Mouse (Mus musculus): Measurements from ENCODE around the gene Cbx2.

DNA sequence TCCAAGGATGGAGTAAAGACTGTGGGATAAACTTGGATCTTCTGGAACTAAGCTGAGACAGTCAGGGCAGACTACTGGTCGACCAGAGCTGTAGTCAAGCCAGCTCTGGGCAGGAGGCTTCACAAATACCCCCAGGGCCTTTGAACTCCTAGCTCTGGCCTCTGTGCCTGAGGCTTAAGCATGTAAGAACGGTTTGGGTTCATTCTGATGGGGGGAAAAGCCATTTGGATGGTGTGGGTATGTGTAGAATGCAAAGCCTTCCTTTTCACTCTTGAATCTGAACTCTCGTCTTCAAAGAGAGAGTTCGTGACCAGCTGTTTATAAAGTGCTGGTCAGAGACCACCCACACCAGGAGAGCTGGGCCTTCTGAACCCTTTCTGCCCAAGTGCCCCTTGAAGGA lies 55.0 kb downstream of the Cbx2 start:
- TF ChIP-seq CTCF (IDR thresholded peaks at IDR 0.05; ENCODE audit: low read depth, low read length) (no peak), POLR2A (IDR thresholded peaks at IDR 0.05; ENCODE audit: insufficient read depth, low read length) (no peak), EP300 (IDR thresholded peaks at IDR 0.05; ENCODE audit: insufficient read depth, low read depth, low read length) (no peak)
